ENCODE assay signal across 8 mouse cellular contexts in the genomic region with DNA sequence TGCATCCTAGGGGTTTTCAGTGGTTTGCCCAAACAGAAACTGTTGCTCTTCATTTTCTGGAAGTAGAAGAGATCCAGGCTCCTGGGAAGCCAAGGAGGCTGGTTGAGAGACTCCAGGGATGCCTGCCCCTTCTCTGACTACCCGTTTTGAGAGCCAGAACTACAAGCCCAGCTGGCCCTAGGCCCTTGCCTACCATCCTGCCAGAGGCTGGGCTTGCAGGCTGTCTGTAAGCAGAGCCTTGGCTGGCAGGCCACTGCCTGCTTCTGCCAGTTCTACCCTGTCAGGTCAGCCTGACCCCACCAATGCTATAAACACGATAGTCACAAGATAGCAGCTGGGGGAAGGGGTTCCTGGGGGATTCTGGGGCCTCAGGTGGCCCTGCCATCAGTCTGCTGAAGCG. TPM values are rescaled to one million over a fixed set of nuclear protein-coding genes. Genes with fewer than 3 reads are reported as not detected.
DNase-seq lines count a peak whose midpoint lies in the region; ATAC-seq and TF ChIP-seq lines count a peak whose summit lies in the region.

No protein-coding gene starts in this region.

- H3K9ac ChIP-seq in embryonic facial prominence, embryonic 14.5 days (ENCODE audit: low read depth, low read length): peak overlapping the region; percentile 38; the same call in 1 of the 2 replicates

- 74% methylated on average over 3 of the region's 3 CpGs for WGBS in embryonic facial prominence, embryonic 14.5 days
- WGBS in heart, embryonic 10.5 days: 62% methylated on average over 3 of the region's 3 CpGs

- TF ChIP-seq CTCF in left cerebral cortex, adult 2 months (IDR thresholded peaks at IDR 0.05): no peak

- peaks cover 68% of the 10 kb centered on the region for H3K4me1 ChIP-seq in embryonic facial prominence, embryonic 14.5 days (ENCODE audit: control insufficient read depth, insufficient read depth, low read length)
- H3K4me1 ChIP-seq in heart, embryonic 10.5 days: peaks cover 88% of the 10 kb centered on the region

- peak overlapping the region; percentile 63 for H3K27ac ChIP-seq in left cerebral cortex, adult 2 months
- 0 out of 2 replicates have a peak overlapping the region, but pooled peaks have one; percentile 6 for H3K27ac ChIP-seq in embryonic facial prominence, embryonic 14.5 days (replicated peaks; ENCODE audit: low read depth, low read length)
- H3K27ac ChIP-seq in heart, embryonic 10.5 days: peak overlapping the region; percentile 80

- no peak overlapping the region for H3K4me3 ChIP-seq in left cerebral cortex, adult 2 months
- H3K4me3 ChIP-seq in embryonic facial prominence, embryonic 14.5 days (ENCODE audit: low read depth, low read length): no peak overlapping the region
- no peak overlapping the region for H3K4me3 ChIP-seq in heart, embryonic 10.5 days

- H3K9me3 ChIP-seq in embryonic facial prominence, embryonic 14.5 days (ENCODE audit: control insufficient read depth, low read length): no peaks in the 10 kb centered on the region
- no peaks in the 10 kb centered on the region for H3K9me3 ChIP-seq in heart, embryonic 10.5 days

- H3K36me3 ChIP-seq in embryonic facial prominence, embryonic 14.5 days (ENCODE audit: control insufficient read depth, insufficient read depth, low read length): no peaks in the 10 kb centered on the region
- no peaks in the 10 kb centered on the region for H3K36me3 ChIP-seq in heart, embryonic 10.5 days

- DNase-seq in left cerebral cortex, adult 2 months (ENCODE audit: extremely low spot score in 1 of 2, low spot score in 2 of 2): peak in 1 of 2 experiments; percentile 46
- DNase-seq in left cerebral cortex, postnatal 10 days (ENCODE audit: extremely low spot score in 1 of 2, low spot score in 2 of 2): no peak
- no peak for DNase-seq in embryonic facial prominence, embryonic 14.5 days (ENCODE audit: low spot score)
- DNase-seq in heart, embryonic 10.5 days (ENCODE audit: low spot score): no peak
- peak; percentile 49 to 80 for DNase-seq in layer of hippocampus, postnatal 14 days (ENCODE audit: low spot score in 2 of 2)
- DNase-seq in retina, postnatal 1 day: no peak
- no peak for DNase-seq in embryo, embryonic 9.5 days (ENCODE audit: extremely low spot score)
- no peak for DNase-seq in urinary bladder, postnatal 25 days (ENCODE audit: low spot score)

- intact Hi-C loops in left cerebral cortex, adult 2 months (cut with DNase I): no loop called here
- intact Hi-C loops in left cerebral cortex, postnatal 10 days (cut with DNase I): no loop called here

- ATAC-seq in embryonic facial prominence, embryonic 14.5 days (ENCODE audit: low read depth): no peak

- no peaks in the 10 kb centered on the region for H3K27me3 ChIP-seq in embryonic facial prominence, embryonic 14.5 days (replicated peaks; ENCODE audit: control insufficient read depth, insufficient read depth, low read length)
- H3K27me3 ChIP-seq in heart, embryonic 10.5 days (ENCODE audit: insufficient read depth, poor library complexity, severe bottlenecking): no peaks in the 10 kb centered on the region

- no peak overlapping the region for H3K4me2 ChIP-seq in embryonic facial prominence, embryonic 14.5 days (ENCODE audit: low read depth, low read length)

RNA-seq across cellular contexts. Expression of a gene that starts 48.7 kb away (rescaled TPM):
- total RNA-seq in left cerebral cortex, adult 2 months (2021): 10 to 100 TPM; 66.4 to 71.1 TPM
- 10 to 100 TPM; 55.1 to 68.0 TPM for total RNA-seq in left cerebral cortex, postnatal 10 days (2021)
- 55.6 and 59.4 TPM in 2 replicates for polyA plus RNA-seq in embryonic facial prominence, embryonic 14.5 days (2014; fragmentation: Nextera tagmentation; extraction: Ambion mirVana)
- 74.6 and 82.3 TPM in 2 replicates for polyA plus RNA-seq in heart, embryonic 10.5 days (2016; fragmentation: Nextera tagmentation; extraction: Ambion mirVana)
- 10 to 100 TPM; 58.2 to 61.3 TPM for total RNA-seq in layer of hippocampus, postnatal 14 days (2021)

RNA-seq across cellular contexts. Expression of a gene that starts 57.6 kb away (rescaled TPM):
- total RNA-seq in left cerebral cortex, adult 2 months (2021): 10 to 100 TPM; 31.4 to 31.7 TPM
- total RNA-seq in left cerebral cortex, postnatal 10 days (2021): 10 to 100 TPM; 37.1 to 43.6 TPM
- polyA plus RNA-seq in embryonic facial prominence, embryonic 14.5 days (2014; fragmentation: Nextera tagmentation; extraction: Ambion mirVana): 17.4 and 17.7 TPM in 2 replicates
- 15.1 and 17.9 TPM in 2 replicates for polyA plus RNA-seq in heart, embryonic 10.5 days (2016; fragmentation: Nextera tagmentation; extraction: Ambion mirVana)
- 10 to 100 TPM; 32.0 to 32.1 TPM for total RNA-seq in layer of hippocampus, postnatal 14 days (2021)

Comparison
In these comparisons a context has a peak if more than half of its experiments do, and no peak if none do; other contexts are left out.
1. DNase-seq: peak in layer of hippocampus, postnatal 14 days (2 of 2); none in left cerebral cortex, postnatal 10 days (0 of 2), embryonic facial prominence, embryonic 14.5 days (single experiment), heart, embryonic 10.5 days (single experiment), retina, postnatal 1 day (single experiment), embryo, embryonic 9.5 days (single experiment) and urinary bladder, postnatal 25 days (single experiment).
2. H3K27ac ChIP-seq: peak in every context shown above with its lines; median percentile 80 in heart, embryonic 10.5 days; 63 in left cerebral cortex, adult 2 months; 6 in embryonic facial prominence, embryonic 14.5 days.